Mouse (Mus musculus): ENCODE measurements around the gene Gm13199. TPM values are rescaled to one million over a fixed set of nuclear protein-coding genes. Genes with fewer than 3 reads are reported as not detected.

Gm13199 gene
- polyA plus RNA-seq, 1 experiment from 2014 or later, result 2.1 TPM

DNA sequence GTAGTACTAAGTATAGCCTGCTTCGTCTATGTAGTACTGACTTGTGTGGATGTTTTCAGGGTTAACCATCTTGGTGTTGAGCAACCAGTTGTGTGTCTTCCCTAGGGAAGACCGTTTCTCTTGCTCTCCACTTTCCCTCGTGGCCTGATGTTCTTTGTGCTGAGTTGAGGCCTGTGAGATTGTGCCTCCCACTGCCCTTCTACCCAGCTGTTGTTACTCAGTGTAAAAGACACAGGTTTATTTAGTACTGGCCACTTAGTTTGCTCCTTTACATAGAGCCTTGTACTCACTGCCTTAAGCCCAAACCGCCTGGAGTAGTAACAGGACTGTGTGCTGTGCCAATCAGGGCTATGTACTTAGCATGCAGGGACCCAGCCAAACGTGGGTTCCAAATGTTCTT lies 10.9 kb downstream of the Gm13199 start:
- Histone ChIP-seq H3K4me2 (replicated peaks) (no peak overlapping the region), H3K9me3 (no peaks in the 10 kb centered on the region), H3K27me3 (replicated peaks) (no peaks in the 10 kb centered on the region), H3K27ac (no peak overlapping the region), H3K4me3 (no peak overlapping the region), H3K36me3 (peaks cover 9% of the 10 kb centered on the region), H3K4me1 (no peaks in the 10 kb centered on the region), H3K9ac (no peak overlapping the region)
- no peak for ATAC-seq (ENCODE audit: low FRiP score, low read depth)
- WGBS, result 90% methylated on average over 5 of the region's 5 CpGs

GRCm38 (mm10) chr2:5851116-5851515 lies 11.6 kb downstream of the Gm13199 start:
- Histone ChIP-seq H3K4me3 (no peak overlapping the region), H3K4me1 (peaks cover 4% of the 10 kb centered on the region; the same call in 1 of the 2 replicates), H3K4me2 (replicated peaks) (no peak overlapping the region), H3K36me3 (peaks cover 7% of the 10 kb centered on the region), H3K9ac (no peak overlapping the region), H3K9me3 (no peaks in the 10 kb centered on the region), H3K27me3 (replicated peaks) (no peaks in the 10 kb centered on the region), H3K27ac (no peak overlapping the region)
- 94% methylated on average over 9 of the region's 9 CpGs for WGBS
- no peak for ATAC-seq (ENCODE audit: low FRiP score, low read depth)

DNA sequence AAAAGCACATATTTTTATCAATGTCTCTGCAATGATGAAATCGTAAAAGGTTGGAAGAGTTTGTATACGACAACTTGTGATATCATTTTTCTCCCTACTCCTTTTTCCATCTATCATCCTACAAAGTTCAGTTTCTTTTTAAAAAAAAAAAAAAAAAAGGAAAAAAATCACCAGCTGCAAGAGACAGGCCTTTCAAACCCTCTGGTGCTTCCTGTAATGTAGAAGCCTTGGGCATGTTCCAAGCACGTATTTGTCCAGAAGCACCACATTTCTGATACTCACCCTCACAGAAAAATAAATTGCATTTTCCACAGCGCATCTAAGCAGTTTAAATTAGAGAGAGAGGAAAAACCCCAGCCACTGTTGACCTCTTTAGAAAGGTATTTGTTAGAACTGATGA lies 16.9 kb downstream of the Gm13199 start:
- no peak for ATAC-seq (ENCODE audit: low FRiP score, low read depth)
- WGBS, result 49% methylated on average over 4 of the region's 4 CpGs
- Histone ChIP-seq H3K9me3 (no peaks in the 10 kb centered on the region), H3K27ac (no peak overlapping the region), H3K4me1 (peaks cover 8% of the 10 kb centered on the region), H3K9ac (peak overlapping the region; percentile 78; the same call in 1 of the 2 replicates), H3K27me3 (replicated peaks) (no peaks in the 10 kb centered on the region), H3K4me2 (replicated peaks) (peak overlapping the region; percentile 53), H3K36me3 (peaks cover 20% of the 10 kb centered on the region), H3K4me3 (peak overlapping the region; percentile 66)

GRCm38 (mm10) chr2:5844873-5845631 lies 17.7 kb downstream of the Gm13199 start, which contains the start of the genes Nudt5 and Cdc123:
Gene Nudt5, plus strand, starts transcription at chr2:5845019.
Gene Cdc123, minus strand, starts transcription at chr2:5845164.
- Histone ChIP-seq H3K27ac (peak within 1 kb of the TSS; percentile 75), H3K4me2 (replicated peaks) (peak within 1 kb of the TSS; percentile 68), H3K9me3 (no peaks in the 10 kb centered on the region), H3K4me1 (peaks cover 8% of the 10 kb centered on the region), H3K9ac (peak within 1 kb of the TSS; percentile 78), H3K27me3 (replicated peaks) (no peaks in the 10 kb centered on the region), H3K4me3 (peak within 1 kb of the TSS; percentile 66), H3K36me3 (peaks cover 28% of the 10 kb centered on the region)
- ATAC-seq (ENCODE audit: low FRiP score, low read depth), result peak; percentile 97
- WGBS, result under 1% methylated on average over 53 of the region's 53 CpGs

GRCm38 (mm10) chr2:5844181-5844872 lies 18.4 kb downstream of the Gm13199 start:
- no peaks in the 10 kb centered on the region for H3K27me3 ChIP-seq (replicated peaks)
- 4% methylated on average over 23 of the region's 23 CpGs for WGBS
- peak overlapping the region; percentile 66 for H3K4me3 ChIP-seq
- peak overlapping the region; percentile 68 for H3K4me2 ChIP-seq (replicated peaks)
- no peak for ATAC-seq (ENCODE audit: low FRiP score, low read depth)
- H3K27ac ChIP-seq, result no peak overlapping the region
- H3K9me3 ChIP-seq, result no peaks in the 10 kb centered on the region
- H3K4me1 ChIP-seq, result peaks cover 8% of the 10 kb centered on the region
- peaks cover 35% of the 10 kb centered on the region for H3K36me3 ChIP-seq
- H3K9ac ChIP-seq, result peak overlapping the region; percentile 78

DNA sequence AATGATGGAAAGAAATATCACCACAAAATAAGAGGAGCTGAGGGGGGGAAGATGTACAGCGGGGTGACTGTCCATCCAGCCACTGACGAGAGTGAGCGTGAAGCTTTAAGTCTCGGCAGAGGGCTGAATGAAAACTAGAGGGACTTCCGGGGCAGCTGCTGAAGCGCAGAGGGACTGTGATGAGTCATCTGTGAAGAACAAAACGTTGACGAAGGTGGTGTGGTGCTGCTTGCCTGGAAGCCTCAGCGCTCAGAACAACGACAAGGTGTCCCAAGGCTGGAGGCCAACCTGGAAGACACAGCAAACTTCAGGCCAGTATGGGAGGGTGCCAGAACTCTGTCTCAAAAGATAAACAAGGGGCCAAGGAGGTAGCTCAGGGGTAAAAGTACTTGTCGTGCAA lies 21.9 kb downstream of the Gm13199 start:
- 97% methylated on average over 11 of the region's 11 CpGs for WGBS
- H3K4me1 ChIP-seq, result peaks cover under 1% of the 10 kb centered on the region; the same call in 1 of the 2 replicates
- H3K27me3 ChIP-seq (replicated peaks), result no peaks in the 10 kb centered on the region
- no peak overlapping the region for H3K9ac ChIP-seq
- peaks cover 57% of the 10 kb centered on the region for H3K36me3 ChIP-seq
- no peak overlapping the region for H3K4me3 ChIP-seq
- no peaks in the 10 kb centered on the region for H3K9me3 ChIP-seq
- no peak for ATAC-seq (ENCODE audit: low FRiP score, low read depth)
- H3K4me2 ChIP-seq (replicated peaks), result no peak overlapping the region
- H3K27ac ChIP-seq, result no peak overlapping the region

DNA sequence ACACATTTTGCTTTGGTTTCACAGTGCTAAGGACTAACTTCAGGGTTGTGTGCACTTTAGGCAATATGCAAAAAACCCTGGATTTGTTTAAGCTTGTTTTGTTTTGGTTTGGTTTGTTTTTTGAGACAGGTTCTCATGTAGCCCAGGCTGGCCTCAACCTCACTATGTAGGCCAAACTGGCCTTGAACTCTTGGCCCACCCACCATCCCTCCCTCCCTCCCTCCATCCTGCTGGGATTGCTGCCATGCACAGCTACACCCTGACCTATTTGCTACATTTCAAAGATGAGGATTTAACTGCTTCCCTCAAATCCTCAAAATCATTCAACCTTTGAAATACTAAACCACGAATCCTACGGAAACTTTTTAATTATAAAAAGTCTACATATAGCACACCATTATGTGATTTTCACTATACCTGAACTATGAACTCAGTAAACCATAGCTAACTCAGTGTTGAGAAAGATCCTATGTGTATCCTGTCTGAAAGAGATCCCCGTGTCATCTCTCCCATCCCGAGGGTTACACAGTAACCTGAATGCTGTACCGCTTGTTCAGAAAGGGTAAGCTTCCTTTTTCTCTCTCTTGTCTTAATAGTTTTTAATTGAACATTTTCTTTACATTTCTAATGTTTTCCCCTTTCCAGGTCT lies 37.3 kb downstream of the Gm13199 start:
- no peak overlapping the region for H3K4me2 ChIP-seq (replicated peaks)
- no peaks in the 10 kb centered on the region for H3K9me3 ChIP-seq
- H3K9ac ChIP-seq, result no peak overlapping the region
- no peaks in the 10 kb centered on the region for H3K4me1 ChIP-seq
- no peak for ATAC-seq (ENCODE audit: low FRiP score, low read depth)
- H3K4me3 ChIP-seq, result no peak overlapping the region
- WGBS, result 95% methylated on average over 5 of the region's 5 CpGs
- H3K36me3 ChIP-seq, result peaks cover 52% of the 10 kb centered on the region
- no peak overlapping the region for H3K27ac ChIP-seq
- H3K27me3 ChIP-seq (replicated peaks), result no peaks in the 10 kb centered on the region

DNA sequence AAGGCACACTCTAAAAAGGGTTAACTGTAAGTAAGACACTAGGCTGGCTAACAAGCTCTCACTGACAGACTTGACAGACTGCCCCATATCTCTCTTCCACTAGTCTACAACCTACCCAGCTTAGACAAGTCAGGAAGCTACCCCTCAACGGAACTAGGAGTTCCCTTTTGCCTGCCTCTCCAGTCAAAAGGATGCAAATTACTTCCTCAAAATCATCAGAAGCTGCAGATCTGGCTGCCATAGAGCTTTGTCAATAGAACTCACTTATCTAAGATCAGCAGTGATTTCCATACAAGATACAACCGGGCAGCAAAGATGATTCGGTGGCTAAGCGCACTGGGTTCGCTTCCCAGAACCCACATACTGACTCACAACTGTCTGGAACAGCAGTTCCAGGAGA lies 38.0 kb downstream of the Gm13199 start:
- Histone ChIP-seq H3K4me2 (replicated peaks) (no peak overlapping the region), H3K27ac (no peak overlapping the region), H3K27me3 (replicated peaks) (no peaks in the 10 kb centered on the region), H3K9me3 (no peaks in the 10 kb centered on the region), H3K4me1 (no peaks in the 10 kb centered on the region), H3K36me3 (peaks cover 54% of the 10 kb centered on the region), H3K4me3 (no peak overlapping the region), H3K9ac (no peak overlapping the region)
- ATAC-seq (ENCODE audit: low FRiP score, low read depth), result no peak
- 85% methylated on average over 5 of the region's 5 CpGs for WGBS

DNA sequence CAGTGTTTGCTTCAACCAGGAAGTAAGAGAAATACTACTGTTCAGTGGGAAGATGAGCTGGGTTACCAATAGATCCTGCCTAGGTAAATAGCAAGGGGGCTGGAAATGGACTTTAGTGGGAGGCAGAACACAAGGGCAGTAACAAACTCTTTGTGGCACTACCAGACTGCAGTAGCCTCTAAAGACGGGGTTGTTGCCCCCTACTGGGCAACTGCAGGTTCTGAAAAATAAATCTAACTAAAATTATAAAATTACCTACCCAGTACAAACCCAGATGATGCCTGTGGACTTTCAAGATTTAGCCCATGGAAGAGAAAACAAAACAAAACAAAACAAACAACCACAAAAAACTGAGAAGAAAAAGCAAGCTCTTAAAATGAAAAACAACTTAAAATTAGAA lies 38.5 kb downstream of the Gm13199 start:
- Histone ChIP-seq H3K27me3 (replicated peaks) (no peaks in the 10 kb centered on the region), H3K9me3 (no peaks in the 10 kb centered on the region), H3K27ac (no peak overlapping the region), H3K9ac (no peak overlapping the region), H3K4me1 (no peaks in the 10 kb centered on the region), H3K36me3 (peaks cover 56% of the 10 kb centered on the region), H3K4me3 (no peak overlapping the region), H3K4me2 (replicated peaks) (no peak overlapping the region)
- ATAC-seq (ENCODE audit: low FRiP score, low read depth), result no peak
- WGBS, result 31% methylated on average over 1 of the region's 1 CpGs

- H3K4me2 ChIP-seq (replicated peaks), result no peak overlapping the region
- H3K4me3 ChIP-seq, result no peak overlapping the region
- no peak overlapping the region for H3K27ac ChIP-seq
- peaks cover 63% of the 10 kb centered on the region for H3K36me3 ChIP-seq
- WGBS, result 96% methylated on average over 6 of the region's 6 CpGs
- no peaks in the 10 kb centered on the region for H3K27me3 ChIP-seq (replicated peaks)
- H3K4me1 ChIP-seq, result no peaks in the 10 kb centered on the region
- H3K9ac ChIP-seq, result no peak overlapping the region
- H3K9me3 ChIP-seq, result no peaks in the 10 kb centered on the region
- no peak for ATAC-seq (ENCODE audit: low FRiP score, low read depth)
These were observed 40.3 kb downstream of the Gm13199 start for GRCm38 (mm10) chr2:5822449-5822848.

GRCm38 (mm10) chr2:5821264-5821663 lies 41.5 kb downstream of the Gm13199 start:
- ATAC-seq (ENCODE audit: low FRiP score, low read depth), result no peak
- 90% methylated on average over 10 of the region's 10 CpGs for WGBS
- Histone ChIP-seq H3K36me3 (peaks cover 63% of the 10 kb centered on the region), H3K4me2 (replicated peaks) (no peak overlapping the region), H3K9ac (no peak overlapping the region), H3K9me3 (no peaks in the 10 kb centered on the region), H3K27me3 (replicated peaks) (no peaks in the 10 kb centered on the region), H3K4me1 (no peaks in the 10 kb centered on the region), H3K27ac (no peak overlapping the region), H3K4me3 (no peak overlapping the region)
